Mouse (Mus musculus): ENCODE results near the gene Abhd17a. TPM values are rescaled to one million over a fixed set of nuclear protein-coding genes. Genes with fewer than 3 reads are reported as not detected.

Abhd17a gene
- total and polyA plus RNA-seq, 3 experiments = 37.2 to 49.1 (median 48.0) TPM

GRCm38 (mm10) chr10:80619465-80620244, 29.5 kb upstream of the Abhd17a start:
- peaks cover 14% of the 10 kb centered on the region for H3K79me2 ChIP-seq (replicated peaks; ENCODE audit: control insufficient read depth, extremely low read depth, insufficient read depth, poor library complexity, severe bottlenecking)
- no peak overlapping the region for H3K4me2 ChIP-seq (ENCODE audit: insufficient read depth, low read depth, poor library complexity, severe bottlenecking)
- DNase-seq (ENCODE audit: extremely low read depth) = no peak
- no peak overlapping the region for H3K4me3 ChIP-seq (replicated peaks in 1 of 3; ENCODE audit: low read depth in 2 of 3, low read length in 2 of 3, poor library complexity in 1 of 3)
- no peaks in the 10 kb centered on the region for H3K27me3 ChIP-seq (replicated peaks)
- H3K27ac ChIP-seq (ENCODE audit: insufficient read depth, low read depth) = no peak overlapping the region
- in situ Hi-C loops (cut with MboI; ENCODE audit: low pct_ligation_motif_present, low pct_unique_long_range_greater_than_20kb, low sequenced_read_pairs) (no loop called here), dilution Hi-C loops (cut with MboI; ENCODE audit: extremely low pct_ligation_motif_present, extremely low pct_unique_long_range_greater_than_20kb, low sequenced_read_pairs) (no loop called here)
- no peaks in the 10 kb centered on the region for H3K9me3 ChIP-seq (replicated peaks; ENCODE audit: low read length)
- H3K36me3 ChIP-seq (replicated peaks in 1 of 2; ENCODE audit: control insufficient read depth in 1 of 2, insufficient read depth in 1 of 2, low read length in 1 of 2) = peaks cover 19 to 30% of the 10 kb centered on the region in 2 experiments
- H3K4me1 ChIP-seq (ENCODE audit: control insufficient read depth in 1 of 2, insufficient read depth in 2 of 2) = peaks cover 13 to 21% of the 10 kb centered on the region in 2 experiments
- no peak for TF ChIP-seq NELFE (IDR thresholded peaks at IDR 0.05; ENCODE audit: low read depth, low read length)
- no peak for TF ChIP-seq MEF2A (IDR thresholded peaks at IDR 0.05; ENCODE audit: borderline replicate concordance, low read depth, low read length)
- no peak for TF ChIP-seq JUN (IDR thresholded peaks at IDR 0.05; ENCODE audit: insufficient read depth, low read depth, low read length)
- no peak for TF ChIP-seq TCF12 (IDR thresholded peaks at IDR 0.05; ENCODE audit: low read depth, low read length)
- TF ChIP-seq MAX (IDR thresholded peaks at IDR 0.05; ENCODE audit: low read length) = no peak
- TF ChIP-seq RCOR1 (conservative IDR thresholded peaks at IDR 0.05; ENCODE audit: low read depth, low read length) = no peak
- TF ChIP-seq RAD21 (IDR thresholded peaks at IDR 0.05; ENCODE audit: low read depth, low read length) = no peak
- no peak for TF ChIP-seq CHD2 (IDR thresholded peaks at IDR 0.05; ENCODE audit: low read length)
- TF ChIP-seq KAT2A (IDR thresholded peaks at IDR 0.05; ENCODE audit: insufficient replicate concordance, low read length) = no peak
- TF ChIP-seq ZNF384 (IDR thresholded peaks at IDR 0.05; ENCODE audit: low read depth, low read length) = no peak
- TF ChIP-seq MXI1 (IDR thresholded peaks at IDR 0.05; ENCODE audit: low read depth, low read length) = no peak
- no peak for TF ChIP-seq PAX5 (IDR thresholded peaks at IDR 0.05; ENCODE audit: low read length)
- no peak overlapping the region for H3K9ac ChIP-seq (ENCODE audit: insufficient read depth, low read depth)

- in situ Hi-C loops (cut with MboI; ENCODE audit: low pct_ligation_motif_present, low pct_unique_long_range_greater_than_20kb, low sequenced_read_pairs) (no loop called here), dilution Hi-C loops (cut with MboI; ENCODE audit: extremely low pct_ligation_motif_present, extremely low pct_unique_long_range_greater_than_20kb, low sequenced_read_pairs) (no loop called here)
- Histone ChIP-seq H3K4me3 (replicated peaks in 1 of 3; ENCODE audit: low read depth in 2 of 3, low read length in 2 of 3, poor library complexity in 1 of 3) (no peak overlapping the region), H3K79me2 (replicated peaks; ENCODE audit: control insufficient read depth, extremely low read depth, insufficient read depth, poor library complexity, severe bottlenecking) (peaks cover 5% of the 10 kb centered on the region; the same call in 1 of the 2 replicates), H3K4me1 (ENCODE audit: control insufficient read depth in 1 of 2, insufficient read depth in 2 of 2) (peaks cover 4 to 25% of the 10 kb centered on the region in 2 experiments; a peak in 3 of 4 replicates), H3K4me2 (ENCODE audit: insufficient read depth, low read depth, poor library complexity, severe bottlenecking) (no peak overlapping the region), H3K27me3 (replicated peaks) (no peaks in the 10 kb centered on the region), H3K27ac (ENCODE audit: insufficient read depth, low read depth) (no peak overlapping the region), H3K9me3 (replicated peaks; ENCODE audit: low read length) (no peaks in the 10 kb centered on the region), H3K9ac (ENCODE audit: insufficient read depth, low read depth) (no peak overlapping the region), H3K36me3 (replicated peaks in 1 of 2; ENCODE audit: control insufficient read depth in 1 of 2, insufficient read depth in 1 of 2, low read length in 1 of 2) (peaks cover 33 to 38% of the 10 kb centered on the region in 2 experiments)
- TF ChIP-seq TBP (conservative IDR thresholded peaks at IDR 0.05; ENCODE audit: low read depth, low read length) (no peak), JUN (IDR thresholded peaks at IDR 0.05; ENCODE audit: insufficient read depth, low read depth, low read length) (no peak), CHD1 (IDR thresholded peaks at IDR 0.05; ENCODE audit: low read depth, low read length) (no peak), SMC3 (IDR thresholded peaks at IDR 0.05; ENCODE audit: low read depth, low read length) (no peak), MEF2A (IDR thresholded peaks at IDR 0.05; ENCODE audit: borderline replicate concordance, low read depth, low read length) (no peak), POLR2A (IDR thresholded peaks at IDR 0.05; ENCODE audit: low read depth, low read length) (no peak), ZNF384 (IDR thresholded peaks at IDR 0.05; ENCODE audit: low read depth, low read length) (no peak), POLR2AphosphoS2 (IDR thresholded peaks at IDR 0.05; ENCODE audit: low read depth, low read length) (no peak), UBTF (IDR thresholded peaks at IDR 0.05; ENCODE audit: low read depth, low read length) (no peak), USF2 (conservative IDR thresholded peaks at IDR 0.05; ENCODE audit: low read depth, low read length) (no peak), BHLHE40 (IDR thresholded peaks at IDR 0.05; ENCODE audit: low read depth, low read length) (no peak), MAX (IDR thresholded peaks at IDR 0.05; ENCODE audit: low read length) (no peak), TCF12 (IDR thresholded peaks at IDR 0.05; ENCODE audit: low read depth, low read length) (no peak), CHD2 (IDR thresholded peaks at IDR 0.05; ENCODE audit: low read length) (no peak), HCFC1 (IDR thresholded peaks at IDR 0.05; ENCODE audit: low read depth, low read length) (no peak), ELF1 (IDR thresholded peaks at IDR 0.05; ENCODE audit: low read depth, low read length) (no peak), RAD21 (IDR thresholded peaks at IDR 0.05; ENCODE audit: low read depth, low read length) (no peak)
- DNase-seq (ENCODE audit: extremely low read depth) = no peak
These were observed 28.0 kb upstream of the Abhd17a start for GRCm38 (mm10) chr10:80618181-80618580.

Data from CH12.LX (cell line).